Mouse (Mus musculus) thymus, adult 18-20 months (tissue): ENCODE measurements around the gene Grip1.

ENCODE experiments used
- DNase-seq, 2 experiments: peaks; one replicate each; pipeline ENCODE4 v3.0.0; 2022; ENCODE audit warnings: mixed read lengths in 2 of 2

Grip1 gene

DNA sequence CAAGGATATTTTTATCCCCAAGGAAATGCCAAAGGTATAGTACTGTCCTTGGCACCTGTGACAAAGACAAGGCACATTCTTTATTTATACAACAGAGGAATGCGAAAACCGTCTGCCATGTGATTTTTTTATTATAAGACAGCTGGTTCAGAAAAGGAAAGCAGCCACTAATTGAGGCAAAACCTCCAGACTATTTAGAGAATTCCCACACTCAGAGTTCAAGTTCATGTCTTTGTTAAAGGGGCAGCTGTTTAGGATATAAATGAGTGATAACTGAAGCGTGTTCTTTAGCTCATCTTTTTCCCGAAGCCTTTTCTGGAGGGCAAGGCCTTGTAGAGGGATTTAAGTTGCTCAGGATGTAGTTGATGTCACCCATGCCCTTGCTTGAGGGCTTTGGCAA lies 126.4 kb downstream of the Grip1 start:
- no peak for DNase-seq

GRCm38 (mm10) chr10:119584666-119585065 lies 131.0 kb downstream of the Grip1 start:
- DNase-seq: no peak

GRCm38 (mm10) chr10:119586976-119587375 lies 133.3 kb downstream of the Grip1 start:
- DNase-seq: no peak

DNA sequence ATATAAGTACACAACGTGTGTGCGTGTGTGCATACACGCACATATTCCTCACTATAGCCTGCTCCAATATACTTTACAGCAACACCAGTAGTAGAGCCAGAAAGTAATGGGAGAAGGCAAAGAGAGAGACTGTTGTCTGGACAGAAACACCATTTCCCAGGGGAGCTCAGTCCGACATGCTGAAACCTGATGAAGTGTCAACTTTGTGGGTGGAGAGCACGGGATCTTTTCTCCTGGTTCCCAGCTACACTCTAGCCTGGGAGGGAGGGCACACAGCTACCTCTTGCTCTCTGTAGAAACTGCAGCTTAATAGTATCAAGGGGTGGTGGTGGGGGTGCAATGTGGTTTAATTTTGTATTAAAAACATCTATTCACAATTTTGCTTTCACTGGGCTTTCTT lies 143.2 kb downstream of the Grip1 start:
- no peak for DNase-seq

DNA sequence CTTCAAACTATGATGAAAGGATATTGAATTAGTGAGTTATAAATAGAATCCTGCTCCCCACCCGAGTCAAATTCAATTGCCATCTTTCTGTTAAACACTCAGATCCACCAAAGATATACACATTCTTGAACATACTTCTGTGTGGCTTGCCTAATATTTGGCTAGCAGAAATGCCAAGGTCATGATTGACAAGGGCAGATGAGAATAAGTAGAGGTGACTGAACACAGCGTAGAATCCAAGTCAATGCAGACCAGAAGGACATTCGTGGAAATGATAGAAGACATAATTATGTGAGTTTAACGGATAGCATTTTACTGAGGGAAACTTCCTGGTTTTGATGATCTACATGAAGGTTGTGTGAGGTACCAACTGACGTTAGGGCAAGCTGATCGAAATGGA lies 153.9 kb downstream of the Grip1 start:
- DNase-seq: no peak

DNA sequence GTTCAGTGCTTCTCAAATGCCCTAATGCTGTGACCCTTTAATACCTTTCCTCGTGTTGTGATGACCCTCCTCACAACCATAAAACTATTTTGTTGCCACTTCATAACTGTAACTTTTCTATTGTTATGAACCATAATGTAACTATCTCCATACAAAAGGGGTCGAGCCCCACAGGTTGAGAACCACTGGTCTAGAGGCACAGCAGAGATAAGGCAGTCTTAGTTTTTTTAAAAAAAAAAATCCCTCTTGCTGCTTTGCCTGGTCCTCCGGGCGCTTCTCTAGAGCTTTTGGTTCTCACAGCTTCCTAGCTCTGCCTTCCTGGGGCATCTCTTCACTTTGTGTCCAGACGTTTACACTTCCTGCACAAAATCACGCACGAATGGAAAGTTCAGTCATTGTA lies 155.4 kb downstream of the Grip1 start:
- DNase-seq: no peak

DNA sequence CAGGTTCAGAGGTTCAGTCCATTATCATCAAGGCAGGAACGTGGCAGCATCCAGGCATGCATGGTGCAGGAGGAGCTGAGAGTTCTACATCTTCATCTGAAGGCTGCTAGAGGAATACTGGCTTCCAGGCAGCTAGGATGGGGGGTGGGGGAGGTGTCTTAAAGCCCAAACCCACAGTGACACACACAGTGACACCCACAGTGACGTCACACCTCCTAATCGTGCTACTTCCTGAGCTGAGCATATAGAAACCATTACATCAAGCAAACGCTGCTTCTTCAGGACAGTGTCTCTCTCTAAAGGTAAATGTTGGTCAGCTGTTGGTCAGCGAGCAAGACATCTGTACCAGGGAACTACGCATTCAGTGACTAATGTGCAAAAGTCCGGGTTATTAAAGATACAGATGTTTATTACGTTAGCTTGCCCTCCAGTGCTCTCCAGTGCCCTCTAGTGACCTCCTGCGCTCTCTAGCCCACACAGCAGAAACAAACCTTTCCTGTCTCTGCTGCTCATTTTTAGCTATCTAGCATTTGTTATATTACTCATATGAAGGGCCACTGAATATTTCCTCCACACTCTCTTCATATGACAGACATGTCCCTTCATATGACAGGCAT lies 156.8 kb downstream of the Grip1 start:
- DNase-seq: no peak

- no peak for DNase-seq
Measured at GRCm38 (mm10) chr10:119612034-119612433, 158.4 kb downstream of the Grip1 start.

DNA sequence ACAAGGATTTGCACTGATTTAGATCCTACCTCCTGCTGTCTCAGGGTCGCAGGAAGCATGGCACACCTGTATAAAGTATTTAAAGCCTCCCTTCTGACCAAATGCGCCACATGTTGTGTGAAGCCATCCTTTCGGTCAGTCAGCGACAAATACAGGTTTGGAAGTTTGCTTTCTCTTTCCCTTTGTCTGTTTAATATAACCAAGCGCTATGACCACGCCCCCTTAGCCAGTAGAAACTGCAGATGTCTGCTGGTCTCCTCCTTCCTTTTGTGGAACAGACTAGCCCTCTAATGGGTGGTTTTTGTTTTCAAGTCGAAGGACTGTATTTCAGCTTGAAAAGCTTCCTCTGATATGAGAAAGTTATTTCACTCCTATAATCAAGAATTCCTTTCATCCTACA lies 161.1 kb downstream of the Grip1 start:
- no peak for DNase-seq

GRCm38 (mm10) chr10:119615240-119615885 lies 161.7 kb downstream of the Grip1 start:
- DNase-seq: no peak

DNA sequence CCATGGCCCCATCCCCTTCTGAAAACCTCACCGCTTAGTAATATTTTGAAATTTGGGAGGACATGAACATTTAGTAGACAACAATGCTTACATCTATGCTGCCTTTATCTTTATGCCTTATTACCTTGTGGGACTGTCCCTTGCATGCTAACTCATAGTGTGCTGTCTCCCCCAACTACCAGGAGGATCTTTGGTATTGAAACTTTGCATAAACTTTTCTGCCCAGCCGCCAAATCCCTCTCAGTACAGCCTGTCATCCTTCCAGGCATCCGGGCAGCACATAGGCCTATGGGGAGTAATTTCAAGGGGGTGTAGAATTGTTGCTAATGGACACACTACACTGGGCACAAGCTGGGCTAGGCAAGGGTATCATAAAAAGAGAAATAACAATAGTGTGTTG lies 162.4 kb downstream of the Grip1 start:
- DNase-seq: no peak

DNA sequence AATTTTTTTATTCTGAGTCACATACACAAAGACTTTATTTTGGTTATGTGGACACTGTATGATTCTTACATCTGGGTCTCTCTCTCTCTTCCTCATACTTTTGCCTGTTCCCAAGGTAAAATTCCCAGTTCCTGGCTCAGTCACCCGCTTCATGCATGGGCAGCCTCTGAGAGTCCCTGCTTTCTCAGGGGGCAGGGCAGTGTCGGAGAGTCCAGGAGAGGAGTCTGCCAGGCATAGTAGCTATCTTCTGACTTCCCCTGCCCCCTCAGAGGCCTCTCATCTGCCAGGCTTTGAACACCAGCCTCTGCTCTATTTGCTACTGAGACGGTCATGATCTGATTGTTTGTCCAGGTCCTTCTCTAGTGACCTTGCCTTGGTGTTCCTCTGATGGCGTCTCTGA lies 175.0 kb downstream of the Grip1 start:
- DNase-seq: no peak

- no peak for DNase-seq
Measured at GRCm38 (mm10) chr10:119630401-119630800, 176.8 kb downstream of the Grip1 start.

DNA sequence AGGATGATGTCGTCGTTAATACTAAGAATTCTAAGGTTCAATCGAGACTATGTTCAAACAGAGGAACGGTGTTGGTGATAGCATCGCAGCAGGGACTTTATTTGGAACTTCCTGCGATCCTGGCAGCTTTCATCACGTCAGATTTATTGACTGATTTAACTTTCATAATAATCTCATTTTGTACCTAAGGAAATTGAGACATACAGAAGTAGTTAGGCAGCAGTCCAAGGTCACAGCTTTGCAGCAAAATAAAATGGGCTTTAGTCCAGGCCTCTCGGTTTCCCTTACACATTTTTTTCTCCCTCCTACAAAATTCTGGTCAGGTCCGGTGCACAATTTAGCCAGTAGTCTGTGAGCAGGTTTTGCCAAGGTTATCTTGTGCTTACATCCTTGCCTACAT lies 178.3 kb downstream of the Grip1 start:
- no peak for DNase-seq

- DNase-seq: no peak
Measured at GRCm38 (mm10) chr10:119634544-119634943, 180.9 kb downstream of the Grip1 start.

DNA sequence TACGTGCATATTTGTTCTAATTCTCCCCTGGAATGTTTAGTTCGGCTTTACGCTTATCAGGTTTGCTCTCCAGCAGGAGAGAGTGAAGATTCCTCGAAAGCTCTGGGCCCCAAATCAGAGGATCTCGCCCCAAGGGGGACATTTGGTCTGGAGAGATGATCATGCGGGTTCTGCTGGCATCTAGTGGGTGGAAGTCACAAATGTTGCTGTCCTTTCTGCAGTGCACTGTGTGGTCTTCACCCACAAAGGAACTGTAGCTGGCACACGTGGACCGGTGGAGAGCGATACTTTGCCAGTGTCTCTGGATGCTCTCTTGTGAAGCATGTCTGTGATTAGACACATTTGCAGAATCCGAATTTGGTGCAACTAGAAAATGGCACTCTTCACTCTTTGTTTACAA lies 186.9 kb downstream of the Grip1 start:
- no peak for DNase-seq

DNA sequence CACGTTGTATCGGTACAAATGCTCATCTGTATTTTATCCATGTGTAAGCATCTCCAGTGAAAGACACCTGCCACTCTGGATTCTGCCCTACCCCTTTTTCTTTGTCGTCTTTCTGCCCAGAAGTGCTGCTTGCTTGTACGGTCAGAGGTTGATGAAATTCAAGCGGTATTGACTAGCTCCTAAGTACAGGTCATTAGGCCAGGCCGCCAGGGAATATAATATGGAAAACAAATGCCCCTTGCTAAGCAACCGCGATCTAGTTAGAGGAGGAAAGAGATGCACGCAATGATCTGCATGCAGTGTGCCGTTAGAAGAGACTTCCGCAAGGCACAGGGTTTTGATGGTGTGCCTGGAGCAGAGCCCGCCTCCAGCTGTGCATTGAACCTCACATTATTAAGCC lies 187.4 kb downstream of the Grip1 start:
- no peak for DNase-seq

DNA sequence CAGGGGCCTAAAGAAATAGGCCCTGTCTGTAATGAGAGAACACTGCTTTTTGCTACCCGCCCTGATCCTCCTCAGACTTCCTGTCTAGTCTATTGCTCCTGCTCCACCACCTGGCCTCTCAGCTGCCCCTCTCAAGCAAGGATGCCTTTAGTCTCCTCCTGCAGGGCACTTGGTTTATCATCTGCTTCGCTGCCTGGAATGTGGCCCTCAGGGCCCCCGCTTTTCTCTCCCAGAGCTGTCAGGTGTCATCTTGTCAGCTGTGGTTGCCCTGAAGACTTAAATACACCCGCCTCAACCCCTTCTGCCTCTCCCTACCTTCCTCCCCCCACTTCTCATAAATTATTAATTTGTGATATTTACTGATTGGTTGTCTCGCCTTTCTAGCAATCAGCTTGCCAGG lies 190.7 kb downstream of the Grip1 start:
- DNase-seq: no peak

- DNase-seq: no peak
Measured at GRCm38 (mm10) chr10:119646500-119647439, 193.1 kb downstream of the Grip1 start.

GRCm38 (mm10) chr10:119660677-119661353 lies 207.2 kb downstream of the Grip1 start:
- no peak for DNase-seq

DNA sequence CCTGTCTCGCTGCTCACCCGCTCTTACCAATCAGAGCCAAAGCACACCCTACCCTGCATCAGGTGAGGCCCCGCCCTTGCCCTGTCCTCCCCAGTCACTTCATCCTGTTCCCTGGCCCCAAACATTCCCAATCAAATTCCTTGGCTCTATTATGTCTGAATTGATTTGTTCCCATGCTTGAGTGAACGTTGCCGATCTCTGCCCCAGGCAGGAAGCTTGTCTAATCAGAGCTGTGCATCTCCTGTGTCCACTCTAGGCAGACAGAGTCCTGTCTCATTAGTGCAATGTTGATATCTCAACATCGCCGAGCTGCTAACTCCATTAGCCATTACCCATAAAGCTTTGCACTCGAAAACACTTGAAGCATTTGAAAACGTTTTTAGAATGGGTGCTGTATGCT lies 210.0 kb downstream of the Grip1 start:
- DNase-seq: no peak

- DNase-seq: no peak
Measured at GRCm38 (mm10) chr10:119666386-119666785, 212.8 kb downstream of the Grip1 start.

- no peak for DNase-seq
Measured at GRCm38 (mm10) chr10:119670456-119670855, 216.8 kb downstream of the Grip1 start.
